In the genomic region with DNA sequence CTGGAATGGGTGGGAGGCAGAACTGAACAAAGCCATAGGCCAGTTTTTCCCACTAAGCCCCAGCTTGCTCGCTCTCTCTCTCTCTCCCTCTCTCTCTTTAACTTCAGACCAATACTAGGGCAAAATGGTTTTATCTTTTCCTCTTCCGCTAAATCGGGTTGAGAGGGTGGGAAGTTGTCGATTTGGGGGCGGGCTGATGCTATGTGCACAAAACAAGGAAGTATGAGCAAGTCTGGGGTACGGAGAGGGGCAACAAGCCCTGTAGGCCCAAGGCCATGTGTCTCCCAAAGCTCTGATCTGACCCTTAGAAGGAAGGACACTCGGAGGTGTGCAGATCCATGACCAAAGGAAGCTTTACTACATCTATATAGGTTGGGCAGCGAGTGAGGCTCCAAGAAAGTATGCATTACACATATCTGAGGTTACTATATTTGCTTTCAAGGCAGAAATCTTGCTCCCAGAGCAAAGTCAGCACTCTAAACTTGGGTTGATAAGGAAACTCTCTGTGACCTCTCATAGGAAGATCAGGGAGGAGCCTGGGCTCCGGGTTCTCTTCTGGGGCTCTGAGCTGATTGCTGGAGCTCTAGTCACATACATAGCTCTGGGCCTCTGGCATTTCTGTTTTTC, we compare ENCODE assay signal across 10 mouse cellular contexts. TPM values are rescaled to one million over a fixed set of nuclear protein-coding genes. Genes with fewer than 3 reads are reported as not detected.
DNase-seq lines count a peak whose midpoint lies in the region; ATAC-seq and TF ChIP-seq lines count a peak whose summit lies in the region.
"Had no signal": no experiment of that assay in that cellular context is flagged by ENCODE, and none has a peak within 500 bp of the region (broad histone marks: within the 10 kb centered on the region; RNA-seq: fewer than 3 reads in every experiment).

No protein-coding gene starts in this region.

- DNase-seq in heart, postnatal 4 days = no peak
- DNase-seq in B cell, adult 2 months = peak; percentile 45 to 50
- no peak for DNase-seq in forebrain, embryonic 10.5 days (ENCODE audit: extremely low spot score, low spot score)
- no peak for DNase-seq in adrenal gland, adult 2 months

- H3K4me3 ChIP-seq in heart, embryonic 12.5 days = no peak overlapping the region
- H3K4me3 ChIP-seq in small intestine, adult 2 months (ENCODE audit: low read depth, low read length) = peak overlapping the region; percentile 29
- H3K4me3 ChIP-seq in forebrain, embryonic 10.5 days = no peak overlapping the region
- no peak overlapping the region for H3K4me3 ChIP-seq in midbrain, embryonic 15.5 days

- H3K27me3 ChIP-seq in heart, embryonic 12.5 days (replicated peaks) = peaks cover 3% of the 10 kb centered on the region; the same call in 1 of the 2 replicates
- H3K27me3 ChIP-seq in small intestine, adult 2 months (ENCODE audit: control insufficient read depth, insufficient read depth, low read length) = no peaks in the 10 kb centered on the region
- peaks cover 75% of the 10 kb centered on the region for H3K27me3 ChIP-seq in forebrain, embryonic 10.5 days (ENCODE audit: poor library complexity, severe bottlenecking)
- H3K27me3 ChIP-seq in midbrain, embryonic 15.5 days (replicated peaks) = peaks cover 53% of the 10 kb centered on the region

- peak; percentile 38; the same call in 1 of the 2 replicates for TF ChIP-seq POLR2A in small intestine, adult 2 months (IDR thresholded peaks at IDR 0.05; ENCODE audit: low read depth, low read length)

- peak overlapping the region; percentile 96; the same call in 1 of the 2 replicates for H3K4me2 ChIP-seq in heart, embryonic 12.5 days
- H3K4me2 ChIP-seq in midbrain, embryonic 15.5 days = no peak overlapping the region

- H3K36me3 ChIP-seq in heart, embryonic 12.5 days = no peaks in the 10 kb centered on the region
- H3K36me3 ChIP-seq in small intestine, adult 2 months (ENCODE audit: control insufficient read depth, insufficient read depth, low read length) = peaks cover 10% of the 10 kb centered on the region
- H3K36me3 ChIP-seq in forebrain, embryonic 10.5 days (replicated peaks) = no peaks in the 10 kb centered on the region
- no peaks in the 10 kb centered on the region for H3K36me3 ChIP-seq in midbrain, embryonic 15.5 days (replicated peaks)
- H3K36me3 ChIP-seq: limb, embryonic 15.5 days had no signal

- no peak overlapping the region for H3K27ac ChIP-seq in heart, embryonic 12.5 days (ENCODE audit: poor library complexity, severe bottlenecking)
- peak overlapping the region; percentile 95 for H3K27ac ChIP-seq in small intestine, adult 2 months (ENCODE audit: insufficient read depth, low read depth, low read length)
- no peak overlapping the region for H3K27ac ChIP-seq in forebrain, embryonic 10.5 days
- no peak overlapping the region for H3K27ac ChIP-seq in midbrain, embryonic 15.5 days
- H3K27ac ChIP-seq: limb, embryonic 15.5 days had no signal

- 32% methylated on average over 9 of the region's 9 CpGs for WGBS in heart, embryonic 12.5 days
- 32% methylated on average over 9 of the region's 9 CpGs for WGBS in small intestine, adult 2 months
- WGBS in forebrain, embryonic 10.5 days = 66% methylated on average over 9 of the region's 9 CpGs
- WGBS in midbrain, embryonic 15.5 days = 67% methylated on average over 9 of the region's 9 CpGs

- H3K9me3 ChIP-seq in heart, embryonic 12.5 days (replicated peaks) = no peaks in the 10 kb centered on the region
- H3K9me3 ChIP-seq in forebrain, embryonic 10.5 days = no peaks in the 10 kb centered on the region
- no peaks in the 10 kb centered on the region for H3K9me3 ChIP-seq in midbrain, embryonic 15.5 days
- H3K9me3 ChIP-seq: limb, embryonic 15.5 days had no signal

- no peak for ATAC-seq in heart, embryonic 12.5 days (ENCODE audit: insufficient number of reproducible peaks, low FRiP score)
- ATAC-seq in granulocyte monocyte progenitor cell, adult 5-6 weeks (replicated peaks; ENCODE audit: poor library complexity, severe bottlenecking) = peak; percentile 10
- ATAC-seq in midbrain, embryonic 15.5 days (replicated peaks) = no peak

- no peak for TF ChIP-seq CTCF in small intestine, adult 2 months (IDR thresholded peaks at IDR 0.05; ENCODE audit: extremely low read depth, insufficient read length, insufficient replicate concordance, low read depth, low read length)

- no peak overlapping the region for H3K9ac ChIP-seq in heart, embryonic 12.5 days
- H3K9ac ChIP-seq in midbrain, embryonic 15.5 days = no peak overlapping the region
- H3K9ac ChIP-seq: limb, embryonic 15.5 days had no signal

- H3K4me1 ChIP-seq in heart, embryonic 12.5 days (replicated peaks) = peaks cover 47% of the 10 kb centered on the region
- H3K4me1 ChIP-seq in small intestine, adult 2 months (ENCODE audit: control insufficient read depth, insufficient read depth, insufficient read length, low read length) = peaks cover 24% of the 10 kb centered on the region
- H3K4me1 ChIP-seq in forebrain, embryonic 10.5 days = peaks cover 73% of the 10 kb centered on the region
- peaks cover 29% of the 10 kb centered on the region for H3K4me1 ChIP-seq in midbrain, embryonic 15.5 days

RNA-seq across cellular contexts. Expression of a gene that starts 1.4 kb away (rescaled TPM):
- 21.0 and 22.2 TPM in 2 replicates for polyA plus RNA-seq in heart, embryonic 12.5 days (2016; fragmentation: Nextera tagmentation; extraction: Ambion mirVana)
- total RNA-seq in heart, postnatal 4 days (2021) = 10 to 100 TPM; 13.9 to 15.3 TPM
- 37.4 and 55.9 TPM in 2 replicates for total RNA-seq in granulocyte monocyte progenitor cell, adult 5-6 weeks (2014; fragmentation: Nextera tagmentation)
- total RNA-seq in granulocyte monocyte progenitor cell, adult 5-6 weeks (2017) = 48.2 and 50.3 TPM in 2 replicates
- 314 and 949 TPM in 2 replicates for polyA plus RNA-seq in small intestine, adult 2 months (2012; rRNA removed)
- polyA plus RNA-seq in forebrain, embryonic 10.5 days (2016; fragmentation: Nextera tagmentation; extraction: Ambion mirVana) = 36.6 and 38.1 TPM in 2 replicates
- 10 to 100 TPM; 15.6 to 26.2 TPM for total RNA-seq in adrenal gland, adult 2 months (2021)
- polyA plus RNA-seq in adrenal gland, adult 2 months (2012; rRNA removed) = 14.8 and 15.0 TPM in 2 replicates
- polyA plus RNA-seq in midbrain, embryonic 15.5 days (2015; fragmentation: Nextera tagmentation; extraction: Ambion mirVana) = 46.4 and 54.6 TPM in 2 replicates

RNA-seq across cellular contexts. Expression of a gene that starts 25.6 kb away (rescaled TPM):
- 8.4 TPM in 2 replicates for polyA plus RNA-seq in heart, embryonic 12.5 days (2016; fragmentation: Nextera tagmentation; extraction: Ambion mirVana)
- 1 to 10 TPM; 5.2 to 9.3 TPM for total RNA-seq in heart, postnatal 4 days (2021)
- 11.5 and 12.8 TPM in 2 replicates for total RNA-seq in granulocyte monocyte progenitor cell, adult 5-6 weeks (2014; fragmentation: Nextera tagmentation)
- total RNA-seq in granulocyte monocyte progenitor cell, adult 5-6 weeks (2017) = 2.4 and 3.6 TPM in 2 replicates
- 10.0 and 21.0 TPM in 2 replicates for polyA plus RNA-seq in small intestine, adult 2 months (2012; rRNA removed)
- polyA plus RNA-seq in forebrain, embryonic 10.5 days (2016; fragmentation: Nextera tagmentation; extraction: Ambion mirVana) = 8.7 and 8.8 TPM in 2 replicates
- total RNA-seq in adrenal gland, adult 2 months (2021) = 10 to 100 TPM; 23.7 to 27.9 TPM
- polyA plus RNA-seq in adrenal gland, adult 2 months (2012; rRNA removed) = 26.5 and 34.7 TPM in 2 replicates
- 12.6 and 15.3 TPM in 2 replicates for polyA plus RNA-seq in midbrain, embryonic 15.5 days (2015; fragmentation: Nextera tagmentation; extraction: Ambion mirVana)

RNA-seq across cellular contexts. Expression of a gene that starts 26.0 kb away (rescaled TPM):
- 13.1 and 13.3 TPM in 2 replicates for polyA plus RNA-seq in heart, embryonic 12.5 days (2016; fragmentation: Nextera tagmentation; extraction: Ambion mirVana)
- total RNA-seq in heart, postnatal 4 days (2021) = 10 to 100 TPM; 11.9 to 12.0 TPM
- total RNA-seq in granulocyte monocyte progenitor cell, adult 5-6 weeks (2014; fragmentation: Nextera tagmentation) = 27.1 and 27.5 TPM in 2 replicates
- total RNA-seq in granulocyte monocyte progenitor cell, adult 5-6 weeks (2017) = 21.3 and 28.0 TPM in 2 replicates
- polyA plus RNA-seq in small intestine, adult 2 months (2012; rRNA removed) = 22.7 and 35.6 TPM in 2 replicates
- polyA plus RNA-seq in forebrain, embryonic 10.5 days (2016; fragmentation: Nextera tagmentation; extraction: Ambion mirVana) = 16.9 and 20.6 TPM in 2 replicates
- total RNA-seq in adrenal gland, adult 2 months (2021) = 10 to 100 TPM; 20.0 to 29.2 TPM
- polyA plus RNA-seq in adrenal gland, adult 2 months (2012; rRNA removed) = 12.0 and 16.2 TPM in 2 replicates
- 22.5 and 25.5 TPM in 2 replicates for polyA plus RNA-seq in midbrain, embryonic 15.5 days (2015; fragmentation: Nextera tagmentation; extraction: Ambion mirVana)

RNA-seq across cellular contexts. Expression of a gene that starts 27.9 kb away (rescaled TPM):
- polyA plus RNA-seq in heart, embryonic 12.5 days (2016; fragmentation: Nextera tagmentation; extraction: Ambion mirVana) = 0.09 and 0.10 TPM in 2 replicates
- total RNA-seq in heart, postnatal 4 days (2021) = under 1 TPM; 0.31 to 0.52 TPM
- not detected in 2 replicates for total RNA-seq in granulocyte monocyte progenitor cell, adult 5-6 weeks (2014; fragmentation: Nextera tagmentation)
- total RNA-seq in granulocyte monocyte progenitor cell, adult 5-6 weeks (2017) = 0.46 and 2.8 TPM in 2 replicates
- polyA plus RNA-seq in small intestine, adult 2 months (2012; rRNA removed) = 3.9 and 6.9 TPM in 2 replicates
- 0.09 and 0.10 TPM in 2 replicates for polyA plus RNA-seq in forebrain, embryonic 10.5 days (2016; fragmentation: Nextera tagmentation; extraction: Ambion mirVana)
- total RNA-seq in adrenal gland, adult 2 months (2021) = under 1 TPM; 0.55 to 0.90 TPM
- polyA plus RNA-seq in adrenal gland, adult 2 months (2012; rRNA removed) = 1.00 and 1.3 TPM in 2 replicates
- 0.20 and 0.27 TPM in 2 replicates for polyA plus RNA-seq in midbrain, embryonic 15.5 days (2015; fragmentation: Nextera tagmentation; extraction: Ambion mirVana)
- total RNA-seq: gastrocnemius, postnatal 36 days had no signal

Comparison
In these comparisons a context has a peak if more than half of its experiments do, and no peak if none do; other contexts are left out.
1. DNase-seq: peak in B cell, adult 2 months (2 of 2); none in heart, postnatal 4 days (single experiment), forebrain, embryonic 10.5 days (single experiment) and adrenal gland, adult 2 months (single experiment).